Mouse (Mus musculus): ENCODE measurements around the gene St8sia1.
A peak's percentile ranks its signal among the peaks of the same experiment; 100 is the strongest.

St8sia1 gene

DNA sequence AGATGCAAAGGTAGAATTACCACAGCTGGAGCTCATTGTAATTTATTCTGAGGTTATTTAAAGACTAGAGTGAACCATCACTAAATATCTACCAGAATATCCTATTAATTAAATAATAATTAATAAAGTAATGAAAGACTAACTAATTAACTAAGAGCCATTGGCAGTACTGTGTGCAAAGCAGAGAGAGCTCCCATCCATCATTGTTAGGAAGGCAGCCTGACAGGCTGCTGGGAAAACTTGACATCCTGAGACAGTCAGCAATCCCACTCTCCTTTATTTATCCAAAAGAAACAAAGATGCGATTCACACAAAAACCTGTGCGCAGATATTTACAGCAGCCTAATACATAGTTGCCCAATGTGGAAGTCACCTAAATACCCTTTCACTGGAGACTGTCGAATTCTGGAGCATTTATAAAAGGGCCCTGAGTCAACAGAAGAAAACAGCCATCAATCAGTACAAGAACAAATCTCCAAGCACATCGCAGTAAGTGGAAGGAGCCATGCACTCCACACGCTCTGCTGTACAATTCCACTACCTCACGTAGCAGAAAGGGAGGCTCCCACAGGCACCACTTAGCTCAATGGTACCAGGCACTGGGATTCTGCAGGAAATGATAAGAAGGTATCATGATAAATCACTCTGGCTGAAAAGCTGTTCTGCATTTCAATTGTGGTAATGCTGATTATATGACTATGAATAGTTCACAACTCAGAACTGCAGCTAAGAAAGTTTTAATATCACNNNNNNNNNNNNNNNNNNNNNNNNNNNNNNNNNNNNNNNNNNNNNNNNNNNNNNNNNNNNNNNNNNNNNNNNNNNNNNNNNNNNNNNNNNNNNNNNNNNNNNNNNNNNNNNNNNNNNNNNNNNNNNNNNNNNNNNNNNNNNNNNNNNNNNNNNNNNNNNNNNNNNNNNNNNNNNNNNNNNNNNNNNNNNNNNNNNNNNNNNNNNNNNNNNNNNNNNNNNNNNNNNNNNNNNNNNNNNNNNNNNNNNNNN lies 15.7 kb upstream of the St8sia1 start:
- DNase-seq, result peak; percentile 64

DNA sequence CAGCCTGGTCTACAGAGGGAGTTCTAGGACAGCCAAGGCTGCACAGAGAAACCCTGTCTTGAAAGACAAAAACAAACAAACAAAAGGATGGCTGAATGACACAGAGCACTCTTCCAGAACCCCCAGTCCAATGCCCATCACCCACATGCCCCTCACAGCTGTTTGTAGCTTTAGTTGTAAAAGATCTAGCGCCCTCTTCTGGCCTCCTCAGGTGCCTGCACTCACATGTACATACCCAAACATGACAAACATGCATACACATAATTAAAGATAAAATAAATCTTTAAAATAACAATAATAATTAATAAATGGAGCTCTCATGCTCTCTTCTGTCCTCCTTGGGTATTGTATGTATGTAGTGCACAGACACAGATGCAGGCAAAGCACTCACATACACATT lies 13.0 kb upstream of the St8sia1 start:
- DNase-seq, result no peak

DNA sequence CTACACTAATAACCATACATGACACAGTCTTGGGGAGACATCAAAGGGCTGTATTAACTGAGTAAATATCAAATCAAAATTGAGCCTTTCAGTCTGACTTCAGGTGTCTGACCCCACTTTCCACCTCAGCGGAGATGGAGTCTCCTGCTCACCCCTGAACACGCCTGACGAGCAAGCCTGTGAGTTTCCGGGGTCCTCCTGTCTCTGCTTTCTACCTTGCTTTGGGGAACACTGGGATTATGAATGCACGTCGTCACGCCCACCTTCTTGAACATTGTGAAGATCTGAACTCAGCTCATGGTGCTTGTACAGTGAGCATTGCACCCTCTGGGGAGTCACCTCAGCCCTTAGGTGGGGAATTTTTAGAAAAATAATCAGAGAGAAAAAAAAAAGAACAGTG lies 9.0 kb upstream of the St8sia1 start:
- DNase-seq, result peak; percentile 65

DNA sequence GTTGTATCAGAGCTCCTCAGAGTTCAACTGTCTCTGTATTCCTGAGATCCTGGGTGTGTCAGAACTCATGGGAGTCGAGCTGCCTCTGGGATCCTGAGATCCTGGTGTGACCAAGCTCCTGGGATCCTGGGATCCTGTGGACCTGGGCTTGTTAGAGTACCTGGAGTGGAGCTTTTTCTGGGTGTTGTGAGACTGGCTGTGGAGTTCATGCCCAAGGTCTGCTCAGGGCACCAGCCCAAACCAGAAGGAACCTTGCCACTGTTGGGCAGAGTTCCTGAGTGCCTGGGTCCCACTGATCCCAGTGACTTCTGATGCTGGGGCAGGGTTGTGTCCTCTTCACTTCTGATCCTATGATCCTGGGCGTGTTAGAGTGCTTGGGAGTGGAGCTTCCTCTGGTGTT lies 8.0 kb upstream of the St8sia1 start:
- peak; percentile 59 for DNase-seq

DNA sequence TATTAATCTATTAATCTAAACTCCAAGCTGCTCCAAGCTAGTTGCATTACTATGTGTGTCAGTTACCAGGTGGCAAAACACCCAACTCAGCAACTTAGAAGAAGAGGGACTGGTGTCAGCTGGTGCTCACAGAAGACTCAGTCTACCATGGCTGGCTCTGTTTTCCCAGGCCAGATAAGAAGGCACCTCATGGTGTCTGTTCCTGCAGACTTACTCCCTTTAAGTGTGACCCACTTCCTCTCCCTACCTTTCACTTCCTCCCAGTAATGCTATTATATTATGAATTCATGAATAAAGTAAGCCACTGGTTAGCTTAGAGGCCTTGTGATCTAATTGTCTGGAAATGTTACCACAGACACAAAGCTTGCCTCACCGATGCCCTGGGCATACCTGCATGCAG lies 3.2 kb upstream of the St8sia1 start:
- DNase-seq, result peak; percentile 6

DNA sequence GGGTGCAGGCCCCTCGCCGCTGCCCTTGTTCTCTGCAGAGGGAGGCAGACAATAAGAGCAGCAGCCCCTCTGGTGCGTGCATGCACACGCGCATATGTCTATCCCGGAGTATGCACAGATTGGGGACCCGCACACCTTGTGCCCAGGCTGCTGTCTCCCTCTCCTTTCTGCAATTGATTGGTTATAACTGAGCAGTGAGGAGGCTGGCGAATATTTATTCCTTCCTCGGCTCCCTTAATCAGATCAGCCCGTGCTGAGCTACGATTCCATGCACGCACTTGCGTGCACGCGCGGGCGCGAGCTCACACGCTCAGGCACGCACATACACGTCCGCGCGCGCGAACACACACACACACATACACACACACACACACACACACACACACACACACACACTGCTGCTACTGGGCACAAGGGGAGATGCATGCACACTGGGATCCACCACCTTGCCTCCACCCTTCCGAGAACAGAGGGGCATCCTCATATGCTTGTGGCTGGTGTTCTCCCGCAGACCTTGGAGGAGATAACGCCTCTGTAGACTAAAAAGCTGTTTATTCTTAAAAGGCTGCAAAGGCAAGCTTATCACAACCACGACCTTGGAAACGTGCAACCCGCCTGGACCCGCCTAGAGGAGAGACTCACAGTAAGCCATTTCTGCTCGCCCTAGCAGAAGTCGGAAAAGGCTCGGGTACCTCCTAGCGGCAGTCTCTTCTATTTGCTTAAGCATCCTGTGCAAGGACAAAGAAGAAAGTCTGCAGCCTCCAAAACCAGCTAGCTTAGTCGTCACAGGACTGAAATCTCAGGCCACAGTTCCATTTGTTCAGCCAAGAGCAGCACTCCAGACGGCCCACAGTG lies 506 bp upstream of the St8sia1 start:
- DNase-seq, result peak; percentile 84

DNA sequence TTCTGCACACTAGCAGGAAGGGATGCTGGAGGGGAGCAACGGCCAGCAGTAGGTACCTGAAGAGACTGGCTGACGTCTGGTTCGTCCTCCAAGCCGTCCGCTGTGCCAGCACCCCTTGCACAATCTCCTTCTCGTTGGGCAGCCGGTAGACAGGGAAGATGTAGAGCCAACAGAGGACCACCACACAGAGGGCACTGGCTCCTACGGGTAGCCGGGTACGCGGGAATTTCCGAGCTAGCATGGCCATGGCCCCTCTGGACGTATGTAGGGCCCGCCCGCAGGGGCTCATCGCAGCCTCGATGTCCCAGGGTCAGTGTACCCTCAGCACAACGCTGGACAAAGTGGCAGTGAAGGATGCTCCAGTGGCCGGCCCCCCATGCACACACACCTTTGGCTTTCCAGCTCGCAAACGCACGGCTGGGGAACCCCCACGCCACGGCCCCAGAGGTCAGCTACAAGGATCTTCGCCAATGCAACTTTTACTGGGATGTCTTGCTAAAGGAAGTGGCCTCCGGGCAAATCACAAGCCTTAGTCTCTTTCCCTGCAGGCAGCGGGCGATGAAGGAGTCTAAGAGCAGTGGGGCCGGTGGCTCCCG lies 674 bp downstream of the St8sia1 start:
- peak; percentile 83 for DNase-seq

DNA sequence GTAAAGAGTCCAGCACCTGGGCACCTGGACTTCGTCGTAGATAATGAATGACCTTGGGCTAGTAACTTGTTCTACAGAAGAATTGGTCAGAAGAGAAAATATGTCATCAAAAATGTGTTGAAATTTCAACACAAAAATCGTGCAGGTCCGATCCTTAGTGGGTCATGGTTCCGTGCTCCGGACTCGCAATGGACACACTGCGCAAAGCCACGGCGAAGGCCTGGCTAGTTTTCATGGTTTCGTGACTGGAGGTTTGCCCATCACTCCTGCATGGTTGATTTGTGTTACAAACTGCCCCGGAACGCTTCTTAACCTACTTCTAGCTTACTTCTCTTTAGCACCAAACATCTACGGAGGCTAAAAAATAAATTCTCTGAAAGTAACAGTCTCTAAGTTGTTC lies 1.4 kb downstream of the St8sia1 start:
- peak; percentile 71 for DNase-seq

DNA sequence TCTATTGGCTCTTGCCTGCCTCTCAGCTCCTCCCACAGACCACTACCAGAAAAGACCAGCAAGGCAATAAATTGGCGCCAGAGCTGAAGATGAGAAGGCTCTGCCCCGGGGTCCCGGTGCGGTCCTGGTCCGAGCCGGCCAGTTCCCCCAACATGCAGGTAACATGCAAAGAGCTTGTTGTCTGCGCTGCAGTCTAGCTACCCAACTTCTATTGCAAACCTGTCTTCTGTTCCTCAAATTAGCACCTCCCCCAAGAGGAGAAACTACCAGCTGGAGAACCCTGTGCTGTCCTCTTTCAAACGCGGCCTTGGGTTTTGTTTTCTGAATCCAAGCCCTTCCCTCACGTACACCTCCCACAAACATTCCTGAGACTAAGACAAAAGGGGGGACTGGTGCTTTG lies 1.8 kb downstream of the St8sia1 start:
- DNase-seq, result peak; percentile 81

DNA sequence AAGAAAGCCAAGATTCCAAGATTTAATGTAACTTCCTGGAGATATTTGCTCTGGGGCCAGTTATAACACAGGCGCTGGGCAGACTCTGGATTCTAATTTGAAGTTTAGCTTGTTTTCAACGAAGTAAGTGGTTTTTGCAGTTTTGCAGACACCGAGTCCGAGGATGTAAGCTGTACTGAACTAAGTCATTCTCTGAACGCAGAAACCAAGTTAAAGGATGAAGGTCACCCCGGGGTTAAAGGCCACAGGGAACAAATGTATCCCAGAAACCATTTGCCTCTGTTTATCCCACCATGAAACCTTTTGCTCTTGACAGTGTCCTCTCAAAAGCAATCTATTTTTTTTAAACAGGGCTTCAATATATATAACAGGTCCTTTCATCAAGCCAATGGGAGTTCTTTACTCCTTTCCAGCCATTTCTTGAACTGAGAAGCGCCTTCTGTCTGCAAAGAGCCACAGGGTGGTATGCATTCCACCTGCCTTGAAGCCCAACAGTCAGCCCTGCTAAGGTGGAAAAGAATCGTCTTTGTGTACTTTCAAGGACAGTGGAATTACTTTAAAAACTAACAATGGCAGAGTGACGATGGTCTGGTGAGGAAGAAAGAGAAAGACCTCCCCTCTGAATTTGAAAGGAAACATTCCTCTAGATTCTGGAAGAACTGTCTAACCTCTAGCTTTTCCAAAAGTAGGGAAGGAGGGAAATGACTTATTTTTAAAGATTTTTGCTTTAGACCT lies 2.4 kb downstream of the St8sia1 start:
- DNase-seq, result peak; percentile 64

DNA sequence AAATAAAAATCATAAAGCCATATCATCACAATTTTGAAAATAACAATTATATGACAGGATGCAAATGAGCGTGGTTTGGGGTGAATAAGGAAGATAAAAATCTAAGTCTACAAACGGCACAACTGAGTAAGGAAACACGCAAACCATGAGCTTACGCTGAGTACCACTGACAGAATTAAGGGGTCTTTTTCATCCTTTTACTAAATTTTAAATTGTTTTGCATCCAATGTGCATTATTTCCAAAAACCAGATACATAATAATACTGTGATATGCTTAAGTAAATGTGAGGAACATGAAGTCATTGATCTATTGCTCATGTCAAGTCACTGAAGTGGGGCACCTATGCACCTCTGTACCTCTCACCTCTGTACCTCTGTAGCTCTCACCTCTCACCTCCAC lies 7.7 kb downstream of the St8sia1 start:
- DNase-seq, result no peak

DNA sequence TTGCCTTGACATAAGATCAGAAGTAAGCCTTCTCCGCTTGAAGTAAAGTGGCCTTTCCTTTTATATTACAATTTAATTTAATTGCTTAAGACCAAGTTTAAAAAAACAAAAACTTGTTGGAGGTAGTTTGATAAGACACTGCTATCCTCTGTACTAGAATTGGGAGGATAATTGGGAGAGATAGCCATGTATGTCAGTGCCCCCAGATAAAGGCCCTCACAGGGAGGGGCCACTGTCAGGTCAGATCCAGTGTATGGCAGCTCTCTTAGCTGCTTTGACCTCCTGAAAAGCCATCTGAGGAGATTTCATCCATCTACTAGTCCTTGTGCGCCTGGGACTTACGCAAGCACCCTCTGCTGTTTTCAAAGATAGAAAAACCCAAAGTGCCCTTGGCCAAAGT lies 9.0 kb downstream of the St8sia1 start:
- DNase-seq, result no peak

DNA sequence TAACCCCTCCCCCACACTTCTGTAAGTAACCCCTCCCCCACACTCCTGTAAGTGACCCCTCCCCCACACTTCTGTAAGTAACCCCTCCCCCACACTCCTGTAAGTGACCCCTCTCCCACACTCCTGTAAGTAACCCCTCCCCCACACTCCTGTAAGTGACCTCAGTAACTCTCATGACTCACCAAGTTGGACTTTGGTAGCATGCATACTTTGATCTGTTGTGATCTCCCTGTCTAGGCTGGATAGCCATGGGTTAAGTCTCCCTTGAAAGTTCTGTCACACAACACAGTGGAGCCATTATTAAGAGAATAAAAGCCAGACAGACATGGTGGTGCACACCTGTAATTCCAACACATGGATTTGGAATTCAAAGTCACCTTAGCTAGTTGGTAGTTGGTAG lies 11.1 kb downstream of the St8sia1 start:
- peak; percentile 64 for DNase-seq

DNA sequence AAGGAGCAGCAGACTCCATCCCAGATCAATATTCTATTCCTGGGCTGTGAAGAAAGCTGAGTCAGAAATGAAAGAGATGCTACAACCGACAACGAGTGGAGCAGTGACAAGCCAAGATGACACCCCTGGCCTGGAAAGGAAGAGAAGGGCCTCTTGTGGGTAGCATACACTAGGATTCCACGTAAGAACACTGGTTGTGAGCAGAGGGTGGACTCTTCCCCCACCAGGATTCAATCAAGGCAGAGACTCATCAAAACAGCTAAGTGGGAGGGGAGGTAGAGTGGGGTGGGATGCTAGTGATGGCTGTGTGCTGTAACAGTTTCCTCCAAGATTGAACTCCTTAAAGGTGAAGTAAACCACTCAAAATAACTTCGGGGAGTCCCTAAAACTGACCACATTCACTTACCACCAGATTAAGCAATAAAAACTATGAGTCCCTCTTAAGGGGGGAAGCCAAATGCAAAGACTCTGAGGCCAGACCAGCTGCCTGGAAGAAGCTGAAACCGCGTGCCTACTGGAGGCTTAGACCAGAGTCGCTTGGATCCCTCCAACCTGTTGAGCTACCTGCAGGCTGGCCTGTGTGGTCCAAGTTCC lies 11.8 kb downstream of the St8sia1 start:
- DNase-seq, result peak; percentile 44

DNA sequence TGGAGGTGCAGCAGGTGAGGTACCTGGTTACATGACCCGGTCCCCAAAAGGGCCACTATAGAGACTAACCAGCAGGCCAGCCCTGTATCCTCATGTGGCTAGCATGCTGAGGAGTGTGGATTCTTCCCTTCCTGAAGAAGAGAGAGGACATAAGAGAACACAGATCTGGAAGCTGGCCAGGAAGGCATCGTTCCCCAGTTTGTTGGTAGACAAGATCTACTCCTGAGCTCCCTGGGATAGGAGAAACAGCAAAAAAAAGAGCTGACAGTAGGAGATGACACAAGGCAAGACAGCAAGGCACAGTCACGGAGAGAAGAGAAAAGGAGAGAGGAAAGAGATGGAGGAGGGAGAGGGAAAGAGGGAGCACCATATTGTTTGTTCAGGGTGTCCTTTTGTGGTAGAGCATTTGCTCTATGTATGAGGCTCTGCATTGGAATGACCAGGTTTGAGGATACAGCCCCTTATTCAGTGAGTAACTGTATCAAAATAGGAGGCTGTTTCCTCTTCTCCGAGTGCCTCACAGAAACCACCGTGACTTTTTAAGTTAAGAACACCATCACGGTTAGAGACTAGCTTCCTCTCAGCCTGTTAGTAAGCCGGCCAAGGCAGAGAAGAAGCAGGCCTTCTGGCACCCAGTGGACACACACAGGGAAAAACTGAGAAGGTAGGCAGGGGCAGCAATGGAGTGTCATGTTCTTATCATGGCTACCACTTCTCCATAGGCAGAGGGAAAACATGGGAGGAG lies 12.5 kb downstream of the St8sia1 start:
- peak; percentile 71 for DNase-seq

DNA sequence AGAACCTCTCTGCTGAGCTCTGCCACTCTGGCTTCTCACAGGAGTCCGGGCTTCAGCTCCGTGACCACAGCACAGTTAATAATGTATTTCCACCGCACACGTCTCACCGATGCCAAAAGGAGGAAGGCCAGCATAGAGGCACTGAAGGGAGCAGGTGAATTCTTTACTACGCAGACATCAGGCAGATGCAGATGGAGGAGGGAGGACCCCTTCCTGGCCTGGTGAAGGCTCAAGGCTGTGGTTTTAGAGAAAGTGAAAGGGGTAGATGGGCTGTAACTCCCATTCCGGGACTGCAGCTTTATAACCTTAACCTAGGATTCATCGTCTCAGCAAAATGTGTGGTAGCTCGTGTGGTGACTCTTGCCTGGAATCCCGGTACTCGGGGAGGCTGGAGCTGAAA lies 13.9 kb downstream of the St8sia1 start:
- DNase-seq, result peak; percentile 64

DNA sequence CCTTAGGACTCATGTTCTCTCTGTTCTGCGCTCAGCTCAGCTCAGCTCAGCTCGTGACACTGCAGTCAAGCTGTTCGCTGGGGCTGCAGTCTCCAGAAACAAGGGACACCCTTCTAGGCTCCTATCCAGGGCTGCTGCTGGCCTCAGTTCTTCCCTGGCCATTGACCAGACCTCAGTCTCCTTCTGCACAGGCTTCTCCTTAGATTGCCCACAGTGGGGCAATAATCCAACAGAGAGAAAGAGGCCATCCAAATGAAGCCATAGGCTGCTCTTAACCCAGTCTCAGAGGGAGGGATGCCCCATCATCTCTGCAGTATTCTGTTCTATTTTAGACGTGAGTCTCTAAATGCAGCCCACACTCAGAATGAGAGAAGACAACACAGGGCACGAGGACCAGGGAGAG lies 15.3 kb downstream of the St8sia1 start:
- DNase-seq, result peak; percentile 80

DNA sequence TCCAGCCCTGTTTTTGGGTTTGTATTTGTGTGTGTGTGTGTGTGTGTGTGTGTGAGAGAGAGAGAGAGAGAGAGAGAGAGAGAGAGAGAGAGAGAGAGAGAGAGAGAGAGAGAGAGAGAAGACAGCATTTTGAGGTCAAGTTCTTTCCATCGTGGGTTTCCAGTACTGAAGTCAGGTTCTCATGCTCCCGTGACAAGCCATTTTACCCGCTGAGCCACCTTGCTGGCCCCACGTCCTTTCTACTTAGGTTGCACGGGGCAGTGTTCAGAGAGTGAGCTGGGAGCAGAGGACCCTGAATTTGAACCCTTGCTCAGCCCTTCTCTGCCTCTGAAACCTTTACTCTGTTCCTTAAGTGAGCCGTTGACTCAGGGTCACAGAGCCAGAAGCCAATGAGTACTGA lies 17.2 kb downstream of the St8sia1 start:
- peak; percentile 23 for DNase-seq

DNA sequence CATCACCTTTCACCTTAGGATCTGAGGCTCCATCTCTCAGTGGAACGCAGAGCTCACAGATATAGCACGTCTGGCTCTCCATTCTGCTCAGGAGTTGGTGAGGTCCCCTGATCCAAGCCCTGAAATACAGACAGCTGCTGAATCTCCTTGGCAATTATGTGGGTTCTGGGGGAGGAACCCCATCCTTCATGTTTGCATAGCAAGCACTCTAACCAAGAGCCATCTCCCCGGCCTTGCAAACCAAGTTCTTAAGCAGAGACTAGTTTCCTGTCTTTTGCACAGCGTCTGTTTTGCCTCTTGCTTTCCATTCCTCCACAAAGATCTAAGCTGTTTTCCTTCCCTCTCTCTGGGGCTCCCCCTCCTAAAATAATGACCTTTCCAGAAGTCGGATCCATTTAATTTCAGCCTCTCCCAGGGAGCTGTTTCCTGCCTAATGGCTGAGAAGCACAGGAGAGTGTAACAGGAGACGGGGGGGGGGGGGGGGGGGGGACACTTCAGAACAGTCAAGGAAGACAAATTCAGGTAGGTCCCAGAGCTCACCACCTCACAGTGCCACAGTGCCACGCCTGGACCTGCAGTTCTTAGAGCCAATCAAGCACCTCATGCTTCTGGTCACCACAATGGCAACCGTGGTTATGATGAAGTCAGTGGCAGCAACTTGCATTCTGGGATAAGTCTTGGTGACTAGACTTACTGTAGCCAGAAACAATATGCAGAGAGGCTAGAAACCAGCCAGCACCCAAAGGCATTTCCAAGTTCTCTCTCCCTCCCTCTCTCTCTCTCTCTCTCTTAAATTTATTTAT lies 18.0 kb downstream of the St8sia1 start:
- DNase-seq, result peak; percentile 36

DNA sequence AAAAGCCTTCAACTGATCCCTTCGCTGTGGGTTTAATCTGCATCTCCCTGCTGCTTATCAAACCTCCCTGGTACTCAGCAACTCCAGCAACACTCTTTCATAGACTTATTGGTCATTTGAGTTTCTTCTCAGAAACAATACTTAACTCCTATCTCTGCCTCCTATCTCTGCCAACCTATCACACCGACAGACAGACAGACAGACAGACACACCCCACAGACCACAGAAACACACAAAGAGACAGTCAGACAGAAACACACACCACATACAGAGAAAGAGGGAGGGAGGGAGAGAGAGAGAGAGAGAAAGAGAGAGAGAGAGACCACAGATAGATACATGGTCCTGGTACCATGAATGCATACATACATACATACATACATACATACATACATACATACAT lies 18.8 kb downstream of the St8sia1 start:
- peak; percentile 15 for DNase-seq

DNA sequence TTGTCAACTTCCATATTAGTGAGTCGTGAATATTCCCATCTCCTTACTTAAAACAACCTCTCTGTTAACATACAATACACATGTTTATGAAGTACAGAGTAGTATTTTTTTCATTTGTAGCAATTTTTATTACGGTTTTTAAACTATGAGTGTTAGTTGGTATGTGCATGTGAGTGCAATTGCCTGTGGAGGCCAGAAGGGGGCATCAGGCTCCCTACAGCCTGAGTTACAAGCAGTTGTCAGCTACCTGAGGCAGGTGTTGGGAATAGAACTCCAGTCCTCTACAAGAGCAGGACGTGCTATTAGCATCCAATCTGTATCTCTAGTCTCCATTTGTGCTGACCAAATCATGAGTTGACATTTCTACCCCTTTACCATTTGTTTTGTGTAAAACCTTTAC lies 19.8 kb downstream of the St8sia1 start:
- peak; percentile 77 for DNase-seq
